Mouse (Mus musculus) spleen, embryonic (tissue): Measurements from ENCODE around the gene Mia3.
"Not testable (repeated sequence)": the region's sequence is repeated elsewhere in the genome, so short reads cannot be mapped to it uniquely, and the experiment has no call there.

Experiments
- CTCF ChIA-PET: fragments of 350-600 bp; sonication (Branson Sonifier 250); formaldehyde crosslinking; loops from one replicate; lab custom pipeline; 2022; lab: Charles Lee

Gene Mia3

DNA sequence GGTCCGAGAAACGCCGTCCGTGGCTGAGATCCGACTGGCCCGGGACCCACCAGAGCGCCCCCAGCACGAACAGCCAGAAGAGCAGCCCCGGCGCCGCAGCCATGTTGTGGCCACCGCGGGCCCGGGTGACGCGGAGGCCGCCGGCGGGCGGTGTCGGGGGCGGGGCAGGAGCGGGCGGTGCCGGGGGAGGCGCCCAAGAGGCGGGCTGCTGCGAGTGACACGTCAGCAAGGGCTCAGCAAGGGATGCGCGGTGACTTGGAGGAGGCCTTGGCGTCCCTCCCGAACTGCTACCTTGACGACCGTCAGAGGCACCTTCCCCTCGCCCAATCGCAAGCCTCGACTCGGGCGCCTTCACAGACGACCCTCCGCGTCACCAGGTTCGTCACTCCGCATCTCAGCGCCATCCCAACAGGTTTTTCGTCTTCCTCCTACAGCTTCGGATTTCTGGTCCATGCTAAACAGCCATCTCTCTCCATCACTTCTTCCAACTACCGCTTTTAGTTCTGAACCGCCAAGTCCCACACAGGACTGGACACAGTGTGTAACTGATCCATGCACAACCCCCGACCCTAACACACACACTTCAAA lies at the start of gene Mia3:
TSS of gene Mia3 (minus strand) at position 127 of the 588 bp plus-strand sequence.
- CTCF ChIA-PET: no interaction called here

DNA sequence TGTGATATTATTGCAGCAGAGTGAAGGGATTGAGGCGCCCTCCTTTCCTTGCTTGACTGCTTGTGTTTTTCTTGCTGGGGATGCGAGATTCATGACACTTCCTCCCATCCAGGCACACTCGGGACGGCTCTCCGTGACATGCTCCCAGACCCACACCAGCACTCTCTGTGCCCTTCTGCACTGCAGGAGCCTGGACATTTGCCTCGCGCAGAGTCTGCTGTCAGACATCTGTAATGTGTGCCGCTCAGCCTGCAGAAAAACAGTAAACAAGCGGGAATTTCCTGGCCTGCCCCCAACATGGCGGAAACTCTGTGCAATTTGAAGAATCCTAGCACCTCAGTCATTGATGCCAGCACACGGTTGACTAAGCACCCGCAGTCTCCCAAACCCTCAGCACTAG lies 48.5 kb upstream of the Mia3 start, which contains the start of gene Hhipl2:
TSS of gene Hhipl2 (plus strand) at position 343 of the 400 bp plus-strand sequence.
- CTCF ChIA-PET: no interaction called here

DNA sequence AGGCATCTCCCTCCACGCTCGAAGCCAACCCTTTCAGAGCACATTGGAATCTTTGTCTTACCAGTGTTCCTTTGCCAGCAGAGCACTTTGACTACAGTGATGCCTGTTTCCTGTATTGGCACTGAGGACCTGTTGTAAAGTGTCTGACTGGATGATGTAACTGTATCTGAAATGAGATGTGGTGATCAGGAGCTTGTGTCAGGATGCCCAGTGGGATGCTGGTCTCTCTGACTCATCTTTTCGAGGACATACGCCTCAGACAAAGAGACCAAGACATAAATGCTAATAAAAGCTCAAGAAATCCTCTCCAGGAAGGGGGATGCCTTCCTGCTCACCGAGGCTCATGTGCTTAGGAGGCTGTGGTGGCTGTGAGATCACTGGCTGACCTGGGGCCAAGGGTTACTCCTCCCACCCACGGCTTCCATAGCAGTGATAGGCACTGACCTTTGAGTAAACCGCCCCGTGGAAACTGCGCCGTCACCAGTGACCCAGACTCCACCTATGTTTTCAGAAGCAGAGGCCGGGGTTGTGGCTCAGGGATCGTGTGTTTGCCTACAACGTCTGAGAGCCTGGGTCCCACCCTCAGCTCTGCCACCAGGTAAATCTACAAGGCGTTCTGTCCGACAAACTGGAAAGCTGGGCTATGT lies 44.9 kb upstream of the Mia3 start:
- CTCF ChIA-PET: no interaction called here

DNA sequence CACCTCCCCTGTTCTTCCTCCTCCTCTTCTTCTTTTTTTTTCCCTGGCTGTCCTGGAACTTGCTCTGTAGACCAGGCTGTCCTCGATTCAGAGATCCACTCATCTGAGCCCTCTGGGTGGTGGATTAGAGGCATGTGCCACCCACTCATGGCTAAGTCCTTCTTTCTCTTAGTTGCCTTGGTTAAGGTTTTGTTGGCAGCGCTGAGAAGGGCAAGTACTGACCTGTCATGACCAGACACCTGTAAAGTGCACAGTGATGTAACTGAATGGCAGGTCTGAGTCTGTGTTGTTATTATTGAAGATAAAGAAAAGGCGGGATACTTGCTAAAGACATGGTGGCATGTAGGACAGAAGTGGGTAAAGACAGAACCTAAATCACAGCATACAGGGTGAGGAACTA lies 34.0 kb upstream of the Mia3 start:
- CTCF ChIA-PET: no interaction called here

DNA sequence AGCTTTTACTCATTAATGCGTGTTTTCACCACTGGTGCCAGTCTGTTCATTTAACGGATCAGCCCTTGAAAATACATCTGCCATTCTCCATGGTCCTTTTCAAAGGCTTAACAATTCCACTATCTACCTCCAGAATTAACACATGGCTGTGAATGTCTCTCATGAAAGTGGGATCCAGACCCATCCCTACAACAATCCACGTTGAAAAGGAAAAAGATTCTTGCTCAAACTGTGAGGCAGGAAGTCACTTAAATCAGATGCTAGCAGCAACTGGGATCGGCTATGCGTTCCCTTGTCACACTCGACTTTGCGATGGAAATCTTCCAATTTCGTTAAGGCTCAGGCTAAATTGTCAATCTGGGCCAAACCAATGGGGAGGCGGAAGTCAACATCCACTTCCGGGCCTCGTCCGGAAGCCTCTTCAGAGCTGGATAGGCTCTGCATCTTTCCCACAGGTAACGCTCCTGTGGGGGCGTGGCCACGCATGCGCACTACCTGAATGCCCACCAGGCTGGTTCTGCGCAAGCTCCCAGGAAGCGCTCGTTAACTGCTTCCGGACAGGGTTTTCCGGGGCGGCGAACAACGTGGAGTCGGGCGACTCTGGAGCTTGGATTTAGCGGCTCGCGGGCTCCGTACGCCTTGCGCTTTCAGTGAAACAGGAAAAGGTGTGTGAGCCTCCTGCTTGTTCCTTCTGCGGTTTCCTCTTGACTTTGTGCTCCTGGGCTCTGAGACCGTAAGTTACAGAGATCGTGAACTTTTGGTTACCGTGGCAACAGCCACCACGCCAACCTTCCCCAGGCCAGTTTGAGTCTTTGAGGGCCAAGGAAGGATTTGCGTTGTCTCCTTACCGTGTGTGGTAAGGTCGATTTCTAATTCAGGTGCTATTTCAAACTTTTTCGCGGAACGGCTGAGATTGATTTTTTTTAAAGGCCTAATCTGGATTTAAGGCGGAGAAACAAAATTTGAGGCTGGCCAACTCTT lies 19.4 kb upstream of the Mia3 start, which contains the start of gene Taf1a:
TSS of gene Taf1a (plus strand) at position 556 of the 981 bp plus-strand sequence.
- CTCF ChIA-PET: no interaction called here

DNA sequence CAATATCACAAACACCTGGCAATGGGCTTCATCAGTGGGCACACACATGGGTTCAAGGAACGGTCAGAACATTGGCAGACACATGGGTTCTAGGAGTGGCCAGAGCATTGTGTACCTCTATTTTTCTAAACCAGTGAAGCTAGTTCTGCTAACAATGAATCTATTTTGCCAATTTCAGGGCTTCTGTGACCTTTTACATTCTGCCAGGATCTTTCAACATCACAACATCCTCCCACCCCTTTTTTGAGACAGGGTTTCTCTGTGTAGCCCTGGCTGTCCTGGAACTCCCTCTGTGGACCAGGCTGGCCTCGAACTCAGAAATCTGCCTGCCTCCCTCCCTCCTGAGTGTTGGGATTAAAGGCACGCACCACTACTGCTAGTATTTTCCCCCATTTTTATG lies 18.1 kb upstream of the Mia3 start:
- CTCF ChIA-PET: not testable (repeated sequence)

DNA sequence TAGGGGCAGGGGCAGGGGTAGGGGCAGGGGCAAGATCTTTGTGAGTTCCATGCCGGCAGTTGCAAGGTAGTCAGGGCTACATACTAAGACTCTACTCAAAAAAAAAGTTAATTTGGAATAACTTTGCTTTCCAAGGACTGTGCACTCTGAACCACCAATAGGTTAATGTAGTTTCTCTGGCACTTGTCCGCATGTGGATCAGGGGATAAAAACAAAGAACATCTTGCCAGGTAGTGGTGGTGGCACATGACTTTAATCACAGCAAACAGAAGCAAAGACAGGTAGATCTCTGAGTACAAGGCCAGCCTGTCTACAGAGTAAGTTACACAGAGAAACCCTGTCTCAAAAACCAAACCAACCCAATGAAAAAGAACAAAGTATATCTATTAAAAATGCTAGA lies 13.3 kb upstream of the Mia3 start:
- CTCF ChIA-PET: no interaction called here

DNA sequence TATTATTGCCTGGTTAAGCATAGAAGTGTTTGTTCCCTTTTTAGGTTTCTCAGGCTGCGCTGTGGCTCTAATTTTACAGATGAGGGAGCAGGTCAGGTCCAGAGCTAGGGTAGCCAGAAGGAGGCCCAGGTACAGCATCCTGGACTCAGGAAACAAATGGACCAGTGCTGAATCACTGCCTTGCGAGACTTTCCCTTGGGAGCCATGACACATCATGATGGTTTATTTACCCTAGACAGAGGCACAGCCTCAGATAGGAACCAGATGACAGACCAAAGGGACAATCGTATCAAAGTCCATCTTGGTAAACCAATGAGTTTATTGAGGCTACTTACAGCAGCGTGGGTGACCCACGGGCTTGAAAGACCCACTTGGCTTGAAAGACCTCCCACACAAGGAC lies 12.5 kb upstream of the Mia3 start:
- CTCF ChIA-PET: no interaction called here

DNA sequence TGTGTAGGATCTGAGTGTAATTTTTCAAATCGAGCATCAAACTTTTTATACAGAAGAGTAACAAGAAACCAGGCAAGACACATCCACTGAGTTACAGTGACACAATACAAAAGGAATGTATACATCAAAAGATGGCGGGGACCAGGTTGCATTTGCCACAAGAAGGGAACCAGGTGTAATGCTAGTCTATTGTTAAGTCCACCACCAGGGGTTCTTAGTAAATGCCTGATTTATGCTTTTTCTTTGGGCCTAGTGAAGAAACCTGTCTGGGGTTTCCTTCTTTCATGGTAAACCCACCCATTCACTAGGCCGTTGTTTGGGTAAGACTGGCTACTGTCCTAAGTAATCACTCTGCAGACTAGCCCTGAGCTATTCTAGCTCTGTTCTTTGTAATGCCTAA lies 10.0 kb upstream of the Mia3 start:
- CTCF ChIA-PET: not testable (repeated sequence)

DNA sequence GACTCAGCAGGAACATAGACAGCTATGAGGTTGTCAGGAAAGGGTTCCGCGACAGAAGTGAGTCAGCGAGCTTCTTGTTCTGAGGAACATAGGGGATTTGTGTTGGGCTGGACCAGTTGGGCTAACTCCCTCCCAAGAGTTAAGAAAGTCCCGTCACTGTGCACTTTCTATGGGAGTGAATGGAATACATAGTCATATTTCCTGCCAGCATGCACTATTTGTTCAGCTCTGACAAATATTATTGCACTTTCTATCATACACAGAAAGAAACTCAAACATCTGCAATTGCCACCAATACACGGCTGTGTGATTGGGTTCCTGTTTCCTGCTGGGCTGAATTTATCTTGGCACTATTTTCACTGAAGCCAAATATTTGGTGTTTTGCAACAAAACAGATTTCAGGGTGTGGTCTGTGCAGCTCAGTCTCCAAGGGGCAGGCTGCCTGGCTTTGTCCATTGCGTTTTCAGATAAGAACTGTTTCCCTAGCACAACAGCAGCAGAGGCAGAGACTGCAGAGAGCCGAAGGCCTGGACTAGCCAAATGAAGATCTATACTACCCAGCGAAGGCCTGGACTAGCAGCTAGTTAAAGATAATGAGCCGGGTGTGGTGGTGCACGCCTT lies 9.1 kb upstream of the Mia3 start:
- CTCF ChIA-PET: interaction anchor here (0.5 kb wide), 1 partner anchor 44 kb away, joined by 5 read pairs; no protein-coding TSS in a partner anchor

DNA sequence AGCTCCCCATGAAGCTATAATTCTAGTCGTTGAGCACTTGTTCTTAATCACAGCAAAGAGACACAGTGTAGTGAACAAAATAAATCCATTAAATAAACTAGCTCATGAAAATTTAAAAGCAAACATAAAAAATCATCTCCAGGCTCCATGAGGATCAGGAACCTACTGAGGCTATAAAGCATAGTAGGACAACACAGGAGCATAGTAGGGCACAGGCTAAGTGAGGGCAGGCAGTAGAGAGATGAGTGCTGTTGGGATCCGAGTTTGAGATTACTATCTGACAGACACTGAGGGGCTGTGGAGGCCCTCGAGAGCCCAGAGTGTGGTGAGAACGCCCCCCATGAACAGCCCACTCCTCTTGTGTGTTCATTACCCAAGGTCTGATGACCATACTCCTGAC lies 7.7 kb upstream of the Mia3 start:
- CTCF ChIA-PET: interaction anchor here (0.6 kb wide), 1 partner anchor 123 kb away, joined by 3 read pairs; no protein-coding TSS in a partner anchor

DNA sequence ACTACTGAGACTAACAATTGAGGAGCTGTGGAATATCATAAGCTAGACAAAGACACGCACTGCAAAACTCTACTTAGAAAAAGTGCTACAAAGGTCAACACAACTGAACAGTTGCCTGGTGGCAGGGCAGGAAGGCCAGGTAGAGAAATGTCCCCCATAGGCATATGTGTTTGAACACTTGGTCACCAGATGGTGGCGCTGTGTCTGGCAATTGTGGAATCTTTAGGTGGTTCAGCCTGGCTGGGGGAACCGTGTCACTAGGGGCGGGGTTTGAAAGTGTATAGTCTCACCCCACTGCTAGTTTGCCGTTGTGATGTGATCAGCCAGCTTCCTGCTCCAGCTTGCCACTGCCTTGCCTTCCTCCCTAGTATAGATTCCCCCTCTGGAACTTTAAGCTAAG lies 5.4 kb upstream of the Mia3 start:
- CTCF ChIA-PET: no interaction called here

DNA sequence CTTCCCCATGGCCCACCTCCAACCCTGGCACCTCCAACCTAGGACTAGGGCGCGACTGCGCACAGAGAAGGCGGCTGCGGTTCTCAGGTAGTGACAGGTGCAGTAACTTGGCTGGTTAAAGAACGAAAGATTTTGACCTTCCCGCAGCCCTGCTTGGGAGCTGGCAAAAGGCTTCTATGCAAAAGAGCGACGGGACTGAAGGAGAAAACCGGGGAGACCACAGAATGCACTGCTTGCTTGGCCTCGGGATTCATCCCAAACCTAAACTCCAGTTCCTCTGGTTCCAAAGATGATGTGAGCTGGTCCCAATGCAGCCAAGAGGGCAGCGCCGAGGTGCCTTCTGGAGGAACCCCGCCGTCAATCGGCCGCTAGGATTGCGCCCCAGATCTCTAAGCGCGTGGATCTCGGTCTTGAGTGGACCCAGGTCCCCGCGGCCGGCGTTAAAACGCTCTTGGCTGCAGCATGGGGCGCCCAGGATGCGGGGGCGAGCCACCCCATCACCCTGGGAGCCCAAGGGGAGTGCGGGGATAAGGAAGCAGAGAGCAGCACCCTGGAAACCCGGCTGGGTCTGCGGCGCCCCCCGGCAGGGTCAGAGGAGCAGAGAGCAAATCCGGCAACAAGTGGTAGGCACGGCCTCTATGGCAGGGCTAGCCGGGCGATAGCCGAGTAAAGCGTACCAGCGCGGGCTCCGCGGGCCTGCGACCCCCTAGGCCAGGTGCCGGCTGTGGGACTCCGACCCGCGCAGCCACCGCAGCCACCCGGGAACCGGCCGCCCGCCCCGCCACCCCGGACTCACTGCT lies 552 bp downstream of the Mia3 start:
- CTCF ChIA-PET: no interaction called here

DNA sequence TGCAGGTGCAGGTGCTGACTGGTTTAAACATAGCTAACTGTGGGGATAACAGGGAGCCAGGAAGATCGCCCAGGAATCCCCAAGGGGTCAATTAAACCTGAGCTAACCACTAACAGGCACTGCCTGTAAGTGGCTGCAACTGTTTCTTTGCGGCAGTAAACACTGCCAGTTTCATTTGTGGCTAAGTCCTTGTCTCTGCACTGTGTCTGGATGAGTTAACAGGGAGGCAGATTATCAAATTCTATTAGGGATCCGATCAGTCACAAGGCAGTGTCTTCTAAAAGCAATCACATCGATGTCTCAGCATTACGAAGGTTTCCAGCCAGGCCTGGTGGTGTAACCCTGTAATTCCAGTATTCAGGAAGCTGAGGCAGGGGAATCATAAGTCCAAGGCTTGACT lies 3.0 kb downstream of the Mia3 start:
- CTCF ChIA-PET: no interaction called here

DNA sequence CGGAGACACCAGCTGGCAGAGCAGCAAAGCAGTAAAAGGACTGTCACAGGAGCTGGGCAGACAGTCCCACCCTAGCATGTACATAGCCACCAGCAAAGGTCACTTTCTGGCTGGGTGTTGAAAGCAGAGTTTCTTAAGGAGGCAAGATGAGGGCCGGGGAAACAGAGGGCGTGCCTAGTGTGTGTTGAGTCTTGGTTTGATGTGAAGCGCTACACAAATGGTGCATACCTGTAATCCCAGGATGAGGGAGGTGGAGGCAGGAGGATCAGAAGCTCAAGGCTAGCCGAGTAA lies 5.8 kb downstream of the Mia3 start:
- CTCF ChIA-PET: interaction anchor here (0.6 kb wide), 1 partner anchor 1809 kb away, joined by 10 read pairs; no protein-coding TSS in a partner anchor

DNA sequence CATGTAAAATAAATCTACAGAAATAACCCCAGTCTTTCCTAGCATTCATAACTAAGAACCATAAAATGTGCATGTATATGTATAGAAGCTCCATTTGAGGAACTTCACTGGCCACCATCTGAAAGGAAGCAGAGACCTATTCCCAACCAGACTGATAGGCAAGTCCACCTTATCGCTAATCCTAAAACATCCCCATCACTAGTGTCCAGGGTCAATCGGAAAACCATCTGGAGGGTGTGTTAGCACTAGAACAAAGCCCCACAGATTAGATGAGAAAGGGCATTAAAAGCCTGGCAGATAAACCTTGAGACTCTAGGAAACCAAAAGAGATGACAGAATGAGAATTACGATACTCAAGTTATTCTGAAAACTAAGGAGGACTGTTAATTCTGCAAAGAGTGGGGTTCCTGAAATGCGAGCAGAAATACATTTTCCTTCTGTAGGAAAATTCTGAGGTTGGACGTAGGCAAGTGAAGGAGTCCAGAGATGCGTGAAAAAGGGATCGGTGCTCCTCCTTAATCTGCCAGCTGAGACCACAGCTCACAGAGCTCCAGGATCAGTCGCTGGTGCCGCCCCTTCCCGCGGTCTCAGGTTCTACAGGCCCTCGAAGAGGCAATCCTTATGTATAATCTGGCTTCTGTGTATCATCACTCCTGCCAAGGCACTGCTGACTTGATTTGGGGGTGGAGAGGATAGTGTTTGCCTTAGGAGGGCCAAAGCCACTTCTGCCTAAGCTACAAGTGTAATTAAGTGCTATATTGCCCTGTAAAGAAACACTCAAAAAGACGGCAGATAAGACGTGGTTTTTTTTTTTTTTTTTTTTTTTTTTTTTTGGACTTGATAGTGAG lies 6.4 kb downstream of the Mia3 start:
- CTCF ChIA-PET: interaction anchor here (0.6 to 1.0 kb wide), 2 partner anchors 32 to 1809 kb away, joined by 3 to 10 read pairs; no protein-coding TSS in a partner anchor

DNA sequence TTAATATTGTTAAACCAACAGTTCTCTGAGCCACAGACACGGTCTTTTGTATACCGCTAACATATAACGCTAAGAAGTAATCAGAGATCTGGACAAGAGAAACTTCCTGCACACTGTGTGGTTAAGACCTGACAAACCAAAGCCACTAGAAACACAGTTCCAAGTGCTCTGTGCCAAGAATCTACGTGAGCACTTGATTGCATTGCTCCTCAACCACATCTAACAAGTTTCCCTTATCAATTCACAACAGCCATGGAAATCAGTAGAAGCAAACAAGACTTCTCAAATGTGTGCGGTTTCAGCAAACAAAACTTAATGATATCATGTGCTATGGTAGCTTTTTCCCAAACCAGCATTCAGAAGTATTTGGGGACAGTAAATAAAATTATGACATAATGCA lies 7.1 kb downstream of the Mia3 start:
- CTCF ChIA-PET: interaction anchor here (0.7 to 1.0 kb wide), 2 partner anchors 31 to 50 kb away, joined by 3 to 4 read pairs; no protein-coding TSS in a partner anchor

DNA sequence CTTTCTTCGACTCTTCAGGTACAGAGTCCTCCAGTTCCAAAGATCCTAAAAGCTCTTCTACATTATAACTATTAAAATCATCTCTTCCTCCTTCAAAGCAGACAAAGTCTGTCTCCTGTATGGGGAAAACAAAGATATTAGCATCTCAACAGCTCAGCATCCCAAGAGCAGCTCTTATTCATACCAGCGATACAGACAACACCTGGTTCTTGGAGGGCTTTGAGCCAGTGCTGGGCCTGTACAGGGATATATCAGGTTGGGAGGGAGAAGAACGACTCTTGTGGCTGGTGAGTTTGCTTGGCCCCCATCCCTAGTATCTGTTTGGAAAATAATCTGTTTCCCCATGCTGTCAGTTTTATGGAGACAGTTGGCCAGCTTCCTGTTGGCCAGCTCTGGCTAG lies 10.5 kb downstream of the Mia3 start:
- CTCF ChIA-PET: no interaction called here

DNA sequence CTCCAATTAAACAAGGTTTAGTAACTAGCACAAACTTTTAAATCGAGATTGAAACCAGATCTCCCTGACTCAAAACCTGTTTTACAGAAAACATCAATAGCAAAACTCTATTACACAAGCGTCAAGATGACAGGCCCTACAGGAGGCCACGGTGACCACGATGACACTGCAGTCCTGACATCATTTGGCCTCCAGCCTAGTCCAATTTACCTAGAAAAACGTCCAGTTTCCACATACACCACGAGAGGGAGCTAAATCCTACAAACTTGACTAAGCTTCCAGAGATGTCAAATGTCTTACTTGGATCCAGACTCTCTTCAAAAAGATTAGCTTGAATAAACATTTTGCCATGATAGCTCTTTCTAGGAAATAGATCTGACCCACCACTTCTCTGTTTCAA lies 19.5 kb downstream of the Mia3 start:
- CTCF ChIA-PET: no interaction called here

DNA sequence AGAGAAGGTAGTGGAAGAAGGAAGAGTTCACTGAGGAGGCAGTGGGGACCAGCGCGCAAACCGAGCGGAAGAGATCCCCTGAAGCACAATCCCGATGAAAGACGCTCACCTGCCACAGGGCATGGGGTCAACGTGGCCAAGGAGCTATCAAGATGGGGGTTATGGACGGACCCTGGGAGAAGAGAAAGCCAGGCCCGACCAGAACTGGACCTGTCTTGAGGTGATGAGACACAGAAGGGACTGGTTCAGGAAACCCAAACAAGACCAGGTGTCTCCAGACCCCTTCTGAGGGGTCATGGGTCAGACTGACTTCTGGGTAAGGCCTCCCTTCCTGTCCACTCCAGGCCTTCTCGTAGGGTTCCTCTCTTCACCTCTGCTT lies 23.5 kb downstream of the Mia3 start:
- CTCF ChIA-PET: no interaction called here
